Mouse (Mus musculus): ENCODE measurements around the gene Cib4. TPM values are rescaled to one million over a fixed set of nuclear protein-coding genes. Genes with fewer than 3 reads are reported as not detected.

Gene Cib4
- polyA plus RNA-seq, 1 experiment: not detected

DNA sequence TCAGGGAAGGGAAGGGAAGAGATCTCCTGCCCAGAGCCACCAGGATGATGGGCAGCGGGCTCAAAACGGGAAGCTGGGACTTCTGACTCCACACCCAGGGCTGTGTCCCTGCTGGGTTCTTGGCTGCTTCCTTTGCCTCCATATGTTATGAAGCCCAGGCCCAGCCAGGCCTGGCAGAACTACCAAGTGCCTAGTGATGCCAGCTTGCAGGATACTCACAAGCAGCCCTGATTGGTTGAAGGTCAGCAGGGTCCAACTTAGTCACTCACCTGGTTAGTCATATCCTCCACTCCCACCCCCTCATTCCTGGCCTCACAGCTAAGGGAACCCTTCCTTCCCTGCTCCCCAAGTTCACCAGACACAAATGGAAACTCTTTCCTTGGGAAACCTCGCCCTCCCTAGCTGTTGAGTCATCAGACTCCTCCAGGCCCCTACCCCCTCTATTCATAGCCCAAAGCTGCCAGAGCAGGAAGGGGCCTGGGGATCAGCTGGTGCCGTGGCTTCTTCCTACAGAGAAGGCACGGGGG is 45.6 kb upstream of the Cib4 start:
- WGBS: 39% methylated on average over 5 of the region's 5 CpGs
- H3K27ac ChIP-seq (ENCODE audit: control insufficient read depth, insufficient read depth, low read length): no peak overlapping the region
- no peaks in the 10 kb centered on the region for H3K4me1 ChIP-seq (replicated peaks; ENCODE audit: control insufficient read depth, insufficient read depth, low read length)
- no peak for DNase-seq
- TF ChIP-seq CTCF (IDR thresholded peaks at IDR 0.05; ENCODE audit: borderline replicate concordance, control insufficient read depth, extremely low read depth, insufficient read depth, low read length, poor library complexity): no peak
- TF ChIP-seq POLR2A (IDR thresholded peaks at IDR 0.05; ENCODE audit: control insufficient read depth, extremely low read depth, insufficient read depth, low read length, poor library complexity): no peak
- no peaks in the 10 kb centered on the region for H3K36me3 ChIP-seq (ENCODE audit: control insufficient read depth, insufficient read depth, low read length)
- no peak overlapping the region for H3K4me3 ChIP-seq (ENCODE audit: control insufficient read depth, insufficient read depth, low read length)
- H3K27me3 ChIP-seq (ENCODE audit: control insufficient read depth, insufficient read depth, low read length): peaks cover 3% of the 10 kb centered on the region; the same call in 1 of the 2 replicates

DNA sequence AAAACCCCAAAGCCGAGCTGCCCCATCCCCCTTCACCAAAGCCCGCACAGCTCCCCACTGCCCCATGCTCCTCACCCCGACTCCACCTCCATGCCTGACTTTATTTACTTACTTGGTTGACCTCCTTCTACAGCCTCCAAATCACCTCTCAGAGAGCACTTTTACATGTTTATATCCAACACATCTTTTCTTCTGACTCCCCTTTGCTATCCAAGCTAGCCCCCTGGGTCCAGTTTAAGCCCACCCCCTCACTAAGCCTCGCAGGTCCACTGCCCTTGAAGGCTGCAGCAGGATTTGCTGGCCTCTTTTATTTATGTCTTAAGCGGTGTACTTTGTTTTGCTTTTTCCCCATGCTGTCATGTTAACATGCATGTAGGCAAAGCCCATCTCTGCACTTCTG is 44.6 kb upstream of the Cib4 start:
- H3K27me3 ChIP-seq (ENCODE audit: control insufficient read depth, insufficient read depth, low read length): peaks cover 3% of the 10 kb centered on the region; the same call in 1 of the 2 replicates
- WGBS: 90% methylated on average over 5 of the region's 5 CpGs
- H3K4me3 ChIP-seq (ENCODE audit: control insufficient read depth, insufficient read depth, low read length): no peak overlapping the region
- no peak for TF ChIP-seq CTCF (IDR thresholded peaks at IDR 0.05; ENCODE audit: borderline replicate concordance, control insufficient read depth, extremely low read depth, insufficient read depth, low read length, poor library complexity)
- no peak for TF ChIP-seq POLR2A (IDR thresholded peaks at IDR 0.05; ENCODE audit: control insufficient read depth, extremely low read depth, insufficient read depth, low read length, poor library complexity)
- DNase-seq: no peak
- H3K4me1 ChIP-seq (replicated peaks; ENCODE audit: control insufficient read depth, insufficient read depth, low read length): no peaks in the 10 kb centered on the region
- H3K27ac ChIP-seq (ENCODE audit: control insufficient read depth, insufficient read depth, low read length): no peak overlapping the region
- H3K36me3 ChIP-seq (ENCODE audit: control insufficient read depth, insufficient read depth, low read length): no peaks in the 10 kb centered on the region

DNA sequence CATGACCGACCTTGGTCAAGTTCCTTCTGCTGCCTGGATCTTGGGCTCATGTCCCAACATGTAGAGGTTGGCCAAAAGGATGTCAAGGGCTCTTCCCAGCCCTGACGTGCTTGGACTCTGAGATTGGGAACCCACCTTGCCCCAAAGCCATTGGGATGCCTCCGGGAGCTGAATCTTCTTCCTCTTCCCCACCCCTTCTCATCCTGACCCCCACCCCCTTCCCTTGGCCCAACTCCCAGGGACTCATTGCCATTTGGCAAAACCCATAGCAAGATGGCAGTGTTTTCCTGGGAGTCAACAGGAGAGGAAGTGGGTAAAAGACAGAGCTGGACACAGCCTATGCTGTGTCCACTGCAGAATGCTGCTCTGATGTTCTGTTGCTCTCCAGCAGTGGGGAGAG is 43.9 kb upstream of the Cib4 start:
- H3K4me3 ChIP-seq (ENCODE audit: control insufficient read depth, insufficient read depth, low read length): no peak overlapping the region
- no peak for TF ChIP-seq CTCF (IDR thresholded peaks at IDR 0.05; ENCODE audit: borderline replicate concordance, control insufficient read depth, extremely low read depth, insufficient read depth, low read length, poor library complexity)
- TF ChIP-seq POLR2A (IDR thresholded peaks at IDR 0.05; ENCODE audit: control insufficient read depth, extremely low read depth, insufficient read depth, low read length, poor library complexity): no peak
- DNase-seq: no peak
- peaks cover 3% of the 10 kb centered on the region; the same call in 1 of the 2 replicates for H3K27me3 ChIP-seq (ENCODE audit: control insufficient read depth, insufficient read depth, low read length)
- 83% methylated on average over 3 of the region's 3 CpGs for WGBS
- H3K36me3 ChIP-seq (ENCODE audit: control insufficient read depth, insufficient read depth, low read length): no peaks in the 10 kb centered on the region
- H3K27ac ChIP-seq (ENCODE audit: control insufficient read depth, insufficient read depth, low read length): no peak overlapping the region
- H3K4me1 ChIP-seq (replicated peaks; ENCODE audit: control insufficient read depth, insufficient read depth, low read length): no peaks in the 10 kb centered on the region

DNA sequence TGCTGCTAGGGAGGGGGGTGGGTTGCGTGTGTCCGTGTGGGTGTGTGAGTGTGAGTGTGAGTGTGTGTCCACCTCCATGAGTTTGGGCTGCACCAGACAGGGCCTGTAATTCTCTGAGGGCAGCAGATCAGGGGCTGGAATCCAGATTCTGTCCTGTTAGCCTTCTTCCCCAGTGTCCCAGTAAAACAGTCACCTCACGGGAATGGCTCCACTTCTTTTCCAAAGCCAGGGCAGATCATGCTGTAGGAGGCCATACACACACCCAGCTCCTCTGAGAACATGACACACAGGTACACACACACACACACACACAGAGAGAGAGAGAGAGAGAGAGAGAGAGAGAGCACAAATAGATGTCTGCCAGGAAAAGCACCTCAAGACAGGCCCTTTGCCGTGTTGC is 43.4 kb upstream of the Cib4 start:
- no peak for TF ChIP-seq POLR2A (IDR thresholded peaks at IDR 0.05; ENCODE audit: control insufficient read depth, extremely low read depth, insufficient read depth, low read length, poor library complexity)
- TF ChIP-seq CTCF (IDR thresholded peaks at IDR 0.05; ENCODE audit: borderline replicate concordance, control insufficient read depth, extremely low read depth, insufficient read depth, low read length, poor library complexity): no peak
- WGBS: 69% methylated on average over 4 of the region's 4 CpGs
- H3K4me3 ChIP-seq (ENCODE audit: control insufficient read depth, insufficient read depth, low read length): no peak overlapping the region
- no peak overlapping the region for H3K27ac ChIP-seq (ENCODE audit: control insufficient read depth, insufficient read depth, low read length)
- DNase-seq: no peak
- H3K36me3 ChIP-seq (ENCODE audit: control insufficient read depth, insufficient read depth, low read length): no peaks in the 10 kb centered on the region
- H3K27me3 ChIP-seq (ENCODE audit: control insufficient read depth, insufficient read depth, low read length): peaks cover 3% of the 10 kb centered on the region; the same call in 1 of the 2 replicates
- no peaks in the 10 kb centered on the region for H3K4me1 ChIP-seq (replicated peaks; ENCODE audit: control insufficient read depth, insufficient read depth, low read length)

DNA sequence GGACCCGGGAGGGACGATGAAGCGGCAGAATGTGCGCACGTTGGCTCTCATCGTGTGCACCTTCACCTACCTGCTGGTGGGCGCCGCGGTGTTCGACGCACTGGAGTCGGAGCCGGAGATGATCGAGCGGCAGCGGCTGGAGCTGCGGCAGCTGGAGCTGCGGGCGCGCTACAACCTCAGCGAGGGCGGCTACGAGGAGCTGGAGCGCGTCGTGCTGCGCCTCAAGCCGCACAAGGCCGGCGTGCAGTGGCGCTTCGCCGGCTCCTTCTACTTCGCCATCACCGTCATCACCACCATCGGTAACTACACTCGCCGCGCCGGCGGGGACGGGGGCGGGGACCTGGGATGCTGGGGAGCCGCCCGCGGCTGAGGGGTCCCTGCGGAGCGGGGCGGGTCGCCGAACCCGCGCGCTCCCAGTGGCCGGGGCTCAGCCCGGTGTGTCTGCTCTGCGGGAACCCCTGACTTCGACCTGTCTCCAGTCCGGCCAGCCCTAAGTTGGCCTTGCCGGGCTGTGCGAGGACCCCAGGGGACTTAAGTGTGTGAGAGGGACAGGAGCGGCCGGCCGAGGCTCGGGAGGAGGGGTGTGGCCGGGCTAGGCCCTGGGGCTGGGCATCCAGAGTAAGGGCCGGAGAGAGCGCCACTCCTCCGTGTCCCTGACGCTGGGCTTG is 42.8 kb upstream of the Cib4 start:
- peak; percentile 2 for DNase-seq
- TF ChIP-seq POLR2A (IDR thresholded peaks at IDR 0.05; ENCODE audit: control insufficient read depth, extremely low read depth, insufficient read depth, low read length, poor library complexity) (no peak), CTCF (IDR thresholded peaks at IDR 0.05; ENCODE audit: borderline replicate concordance, control insufficient read depth, extremely low read depth, insufficient read depth, low read length, poor library complexity) (no peak)
- WGBS: 5% methylated on average over 70 of the region's 70 CpGs
- Histone ChIP-seq H3K4me3 (ENCODE audit: control insufficient read depth, insufficient read depth, low read length) (no peak overlapping the region), H3K36me3 (ENCODE audit: control insufficient read depth, insufficient read depth, low read length) (no peaks in the 10 kb centered on the region), H3K27ac (ENCODE audit: control insufficient read depth, insufficient read depth, low read length) (no peak overlapping the region), H3K27me3 (ENCODE audit: control insufficient read depth, insufficient read depth, low read length) (peaks cover 3% of the 10 kb centered on the region; the same call in 1 of the 2 replicates), H3K4me1 (replicated peaks; ENCODE audit: control insufficient read depth, insufficient read depth, low read length) (no peaks in the 10 kb centered on the region)

- H3K27ac ChIP-seq (ENCODE audit: control insufficient read depth, insufficient read depth, low read length): no peak within 1 kb of the TSS
- peak; percentile 23 for DNase-seq
- WGBS: 13% methylated on average over 36 of the region's 54 CpGs
- no peak within 1 kb of the TSS for H3K4me3 ChIP-seq (ENCODE audit: control insufficient read depth, insufficient read depth, low read length)
- no peaks in the 10 kb centered on the region for H3K36me3 ChIP-seq (ENCODE audit: control insufficient read depth, insufficient read depth, low read length)
- no peaks in the 10 kb centered on the region for H3K4me1 ChIP-seq (replicated peaks; ENCODE audit: control insufficient read depth, insufficient read depth, low read length)
- TF ChIP-seq CTCF (IDR thresholded peaks at IDR 0.05; ENCODE audit: borderline replicate concordance, control insufficient read depth, extremely low read depth, insufficient read depth, low read length, poor library complexity): no peak
- no peak for TF ChIP-seq POLR2A (IDR thresholded peaks at IDR 0.05; ENCODE audit: control insufficient read depth, extremely low read depth, insufficient read depth, low read length, poor library complexity)
- H3K27me3 ChIP-seq (ENCODE audit: control insufficient read depth, insufficient read depth, low read length): peaks cover 3% of the 10 kb centered on the region; the same call in 1 of the 2 replicates
Observed at GRCm38 (mm10) chr5:30587681-30588300, 42.2 kb upstream of the Cib4 start, which contains the start of gene Kcnk3. Gene Kcnk3 (plus strand): TSS chr5:30588170.

Data from thymus, adult 2 months (tissue).